Mouse (Mus musculus) embryo, embryonic 11.5 days (tissue): Measurements from ENCODE around the gene Gpbp1l1.

ENCODE experiments used
- DNase-seq: peaks from one replicate; pipeline ENCODE4 v3.0.0-alpha.2; 2012; ENCODE audit warnings: low read depth, low spot score

The Gpbp1l1 gene

GRCm38 (mm10) chr4:116557306-116558121 is at the start of gene Gpbp1l1:
Gene Gpbp1l1, plus strand, starts transcription at chr4:116557658.
- DNase-seq = peak; percentile 95

- no peak for DNase-seq
Observed at GRCm38 (mm10) chr4:116531109-116531508, 26.3 kb upstream of the Gpbp1l1 start.

- DNase-seq = no peak
Observed at GRCm38 (mm10) chr4:116536351-116536750, 21.1 kb upstream of the Gpbp1l1 start.

- DNase-seq = no peak
Observed at GRCm38 (mm10) chr4:116537737-116538136, 19.7 kb upstream of the Gpbp1l1 start.

DNA sequence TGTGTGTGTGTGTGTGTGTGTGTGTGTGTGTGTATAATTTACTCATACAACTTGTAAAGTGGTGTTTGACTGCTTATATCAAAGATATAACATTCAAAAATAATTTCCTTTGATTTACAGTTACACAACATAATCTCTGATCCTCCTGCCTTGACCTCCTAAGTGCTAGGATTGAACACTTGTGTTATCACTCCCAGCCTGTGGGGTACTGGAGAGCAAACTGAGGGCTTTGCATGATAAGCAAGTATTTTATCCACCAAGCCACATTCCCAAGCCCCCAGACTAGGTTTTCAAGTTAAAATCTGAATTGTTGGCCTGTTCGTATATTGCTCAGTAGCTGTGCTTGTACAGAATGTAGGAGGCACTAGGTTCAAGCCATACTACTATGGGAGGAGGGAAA is 7.0 kb upstream of the Gpbp1l1 start:
- no peak for DNase-seq

- DNase-seq = no peak
Observed at GRCm38 (mm10) chr4:116553035-116553434, 4.4 kb upstream of the Gpbp1l1 start.

DNA sequence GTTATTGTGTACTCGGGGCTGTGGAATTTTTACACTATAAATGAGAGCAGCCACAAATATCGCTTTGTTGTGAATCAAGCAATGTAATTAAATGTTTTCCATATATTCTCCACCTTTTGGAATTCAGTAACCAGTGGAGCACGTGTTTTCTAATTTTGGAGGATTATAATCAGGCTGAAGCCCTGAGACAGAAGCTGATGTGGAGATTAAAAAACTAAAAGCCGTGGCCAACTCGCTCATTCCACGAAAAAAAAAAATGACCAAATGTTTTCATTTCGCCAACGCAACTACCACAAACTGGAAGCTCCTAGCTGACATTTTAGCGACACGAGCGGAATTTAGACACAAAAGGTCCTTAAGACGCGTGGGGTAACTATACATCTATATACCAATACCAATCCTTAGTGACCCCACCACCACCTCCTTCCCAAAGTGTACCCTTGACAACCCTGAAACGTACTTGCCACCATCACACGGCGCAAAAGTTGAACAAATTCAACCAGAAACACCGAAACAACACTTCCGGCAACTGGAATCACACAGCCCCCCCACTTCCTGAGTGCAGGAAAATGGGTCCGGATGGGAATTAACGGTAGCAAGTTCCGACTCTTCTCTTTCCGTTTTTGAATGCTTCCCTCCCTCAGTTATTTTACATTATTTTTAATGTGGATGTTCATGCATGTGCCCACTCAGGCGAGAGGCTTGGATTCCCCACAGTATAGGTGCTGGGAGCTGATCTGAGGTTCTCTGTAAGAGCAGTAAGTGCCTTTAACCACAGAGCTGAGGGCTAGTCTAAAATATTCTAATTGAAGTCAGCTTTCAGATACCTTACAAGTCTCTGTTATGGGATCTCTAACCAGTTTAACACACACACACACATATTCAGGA is 1.8 kb upstream of the Gpbp1l1 start, which contains the start of gene Tmem69:
Tmem69 (minus strand) TSS at position 524 of the 888 bp plus-strand sequence.
- DNase-seq = peak; percentile 69

- DNase-seq = peak; percentile 83
Observed at GRCm38 (mm10) chr4:116556561-116557305, 725 bp upstream of the Gpbp1l1 start.

- DNase-seq = no peak
Observed at GRCm38 (mm10) chr4:116558151-116558882, 859 bp downstream of the Gpbp1l1 start.

DNA sequence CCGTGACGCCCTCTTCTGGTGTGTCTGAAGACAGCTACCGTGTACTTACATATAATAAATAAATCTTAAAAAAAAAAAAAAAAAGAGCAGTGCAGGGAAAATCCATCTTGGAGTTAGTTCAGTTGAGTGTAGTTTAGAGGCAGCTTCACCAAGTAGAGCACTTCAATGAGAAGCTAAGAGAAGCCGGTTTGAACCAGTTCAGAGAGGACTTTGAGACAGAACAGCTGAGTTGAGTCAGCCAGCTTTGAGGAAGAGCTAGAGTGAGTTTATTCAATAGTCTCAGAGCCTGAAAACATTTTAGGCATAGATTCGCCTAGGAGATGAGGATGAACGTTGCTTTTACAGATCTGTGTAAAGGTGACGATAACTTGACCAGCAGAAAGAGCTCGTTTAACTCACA is 38.3 kb downstream of the Gpbp1l1 start:
- DNase-seq = no peak

DNA sequence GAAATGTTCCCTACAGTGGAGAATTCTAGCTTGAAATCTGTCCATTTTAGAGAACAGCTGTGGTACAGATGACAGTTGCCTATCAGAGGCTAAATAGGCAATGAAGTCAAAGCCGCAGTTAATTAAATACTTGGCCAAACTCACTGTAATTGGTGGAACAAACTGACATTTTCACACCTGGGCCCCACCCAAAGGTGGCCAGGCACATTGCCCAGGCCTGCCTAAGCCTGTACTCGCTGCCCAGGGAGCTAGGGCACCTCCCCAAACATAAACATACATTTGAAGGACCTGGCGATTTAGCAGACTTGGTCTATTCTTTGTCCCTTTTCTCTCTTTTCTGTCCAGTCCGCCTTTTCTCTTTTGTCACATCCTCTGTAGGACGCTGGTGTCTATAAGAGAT is 38.9 kb downstream of the Gpbp1l1 start, which contains the start of gene Ccdc17:
Ccdc17 (plus strand) TSS at position 276 of the 400 bp plus-strand sequence.
- DNase-seq = no peak

DNA sequence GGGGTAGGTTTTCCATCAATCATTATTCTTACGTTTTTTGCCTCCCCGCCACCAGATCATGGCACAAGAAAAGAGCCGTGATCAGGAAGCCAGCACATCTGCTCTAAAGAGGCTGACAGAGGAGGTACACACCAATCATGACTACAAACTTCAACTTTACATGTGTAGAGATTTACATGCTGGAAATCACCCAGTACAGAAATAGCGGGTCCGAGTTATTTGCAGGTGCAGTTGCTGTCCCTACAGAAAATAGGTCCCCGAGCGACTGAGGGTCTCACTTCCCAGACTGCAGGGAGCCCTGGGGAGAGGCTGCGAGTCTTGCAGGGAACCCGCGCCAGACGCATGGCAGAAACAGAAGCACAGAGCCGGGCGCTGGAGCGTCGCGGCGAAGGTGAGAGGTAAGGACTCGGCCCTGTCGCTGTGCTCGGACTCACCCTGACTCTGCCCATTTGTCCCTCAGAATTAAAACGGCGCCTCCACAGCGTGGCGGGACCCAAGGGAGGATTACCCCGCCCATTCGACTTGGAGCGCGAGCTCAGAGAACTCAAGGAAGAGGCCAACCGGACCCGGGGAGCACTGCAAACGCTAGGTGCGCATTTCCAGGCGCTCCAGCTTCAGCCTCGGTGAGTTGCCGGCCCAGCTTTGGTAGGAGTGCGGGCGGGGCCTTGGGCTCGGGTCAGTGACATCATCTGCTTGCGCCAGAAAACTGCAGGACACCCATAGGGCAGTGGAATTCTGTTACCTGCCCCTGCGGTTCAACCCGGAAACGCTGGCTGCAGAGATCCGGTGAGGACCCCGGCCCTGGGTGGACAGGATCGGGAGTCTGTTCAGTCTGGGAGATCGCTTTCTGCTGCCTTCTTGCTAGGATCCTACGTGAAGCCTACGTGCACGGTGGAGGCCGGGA is 39.8 kb downstream of the Gpbp1l1 start:
- peak; percentile 85 for DNase-seq

DNA sequence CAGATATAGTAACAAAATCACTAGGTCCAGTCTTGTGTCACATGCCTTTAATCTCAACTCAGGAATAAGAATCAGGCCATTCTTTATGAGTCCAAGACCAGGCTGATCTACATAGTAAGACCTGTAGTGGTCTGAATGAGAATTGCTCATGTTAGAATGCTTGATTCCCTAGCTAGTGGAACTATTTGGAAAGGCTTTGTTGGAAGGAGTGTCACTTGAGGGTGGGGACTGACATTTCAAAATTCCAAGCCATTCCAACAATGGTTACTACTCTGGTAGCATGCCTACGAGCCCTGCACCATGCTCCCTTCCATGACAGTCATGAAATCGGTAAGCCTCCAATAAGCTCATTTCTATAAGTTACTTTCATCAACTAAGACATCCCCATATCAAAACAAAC is 55.2 kb downstream of the Gpbp1l1 start:
- DNase-seq = no peak

GRCm38 (mm10) chr4:116615237-116615636 is 57.8 kb downstream of the Gpbp1l1 start:
- no peak for DNase-seq

- DNase-seq = no peak
Observed at GRCm38 (mm10) chr4:116624831-116625230, 67.4 kb downstream of the Gpbp1l1 start.

DNA sequence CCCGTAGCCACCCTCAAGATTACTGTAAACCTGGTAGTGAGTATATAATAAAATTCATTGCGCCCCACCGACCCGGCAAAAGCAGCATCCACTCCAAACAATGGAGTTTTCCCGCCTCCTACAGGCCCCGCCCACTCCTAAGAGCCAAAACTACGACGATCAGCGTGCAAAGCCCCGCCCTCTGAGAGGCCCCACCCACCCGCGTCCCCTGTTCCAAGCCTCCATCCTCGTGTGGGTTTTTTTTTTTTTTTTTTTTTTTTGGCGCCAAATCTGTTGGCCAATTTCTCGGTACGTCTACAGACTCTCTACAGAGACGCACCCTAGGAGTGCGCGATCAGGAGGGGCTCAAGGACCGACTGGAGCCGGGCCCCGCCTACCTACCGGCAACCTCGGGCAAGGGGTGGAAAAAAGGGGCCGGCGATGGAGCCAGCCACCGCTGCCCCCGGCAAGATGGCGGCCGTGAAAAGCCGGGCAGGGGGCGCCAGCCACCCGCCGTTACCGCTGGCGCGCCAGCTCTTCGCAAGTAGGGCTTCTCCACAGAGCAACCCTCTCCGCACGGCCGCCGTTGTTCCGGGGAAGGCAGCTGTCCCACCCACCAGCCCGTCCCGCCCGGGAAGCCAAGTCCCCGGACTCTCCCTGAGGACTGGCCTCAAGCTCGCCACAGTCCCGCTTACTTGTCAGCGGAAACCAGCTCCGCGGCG is 69.3 kb downstream of the Gpbp1l1 start:
- peak; percentile 92 for DNase-seq

DNA sequence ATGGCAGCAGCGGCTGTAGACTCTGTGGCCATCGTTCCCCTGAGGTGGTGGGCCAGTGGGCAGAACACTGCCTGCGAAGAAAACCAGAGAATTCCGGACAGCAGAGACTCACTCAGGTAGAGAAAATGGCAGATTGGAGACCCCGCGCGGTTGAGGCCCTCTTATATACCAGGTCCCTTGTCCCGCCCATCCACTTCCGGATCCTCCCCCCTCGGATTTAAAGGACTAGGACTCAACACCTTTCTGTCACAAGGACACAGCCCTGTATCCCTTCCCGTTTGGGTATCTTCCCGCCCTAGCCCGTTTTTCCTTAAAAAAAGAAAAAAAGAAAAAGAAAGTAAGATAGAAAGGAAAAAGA is 69.9 kb downstream of the Gpbp1l1 start:
- DNase-seq = peak; percentile 90

GRCm38 (mm10) chr4:116627722-116628662 is 70.5 kb downstream of the Gpbp1l1 start, which contains the start of gene Nasp:
Gene Nasp, minus strand, starts transcription at chr4:116627941.
- DNase-seq = peak; percentile 80
